Mouse (Mus musculus): ENCODE data around the gene Epb41l2. TPM values are rescaled to one million over a fixed set of nuclear protein-coding genes. Genes with fewer than 3 reads are reported as not detected.

Gene Epb41l2
- polyA plus RNA-seq, 1 experiment, result 37.9 TPM

DNA sequence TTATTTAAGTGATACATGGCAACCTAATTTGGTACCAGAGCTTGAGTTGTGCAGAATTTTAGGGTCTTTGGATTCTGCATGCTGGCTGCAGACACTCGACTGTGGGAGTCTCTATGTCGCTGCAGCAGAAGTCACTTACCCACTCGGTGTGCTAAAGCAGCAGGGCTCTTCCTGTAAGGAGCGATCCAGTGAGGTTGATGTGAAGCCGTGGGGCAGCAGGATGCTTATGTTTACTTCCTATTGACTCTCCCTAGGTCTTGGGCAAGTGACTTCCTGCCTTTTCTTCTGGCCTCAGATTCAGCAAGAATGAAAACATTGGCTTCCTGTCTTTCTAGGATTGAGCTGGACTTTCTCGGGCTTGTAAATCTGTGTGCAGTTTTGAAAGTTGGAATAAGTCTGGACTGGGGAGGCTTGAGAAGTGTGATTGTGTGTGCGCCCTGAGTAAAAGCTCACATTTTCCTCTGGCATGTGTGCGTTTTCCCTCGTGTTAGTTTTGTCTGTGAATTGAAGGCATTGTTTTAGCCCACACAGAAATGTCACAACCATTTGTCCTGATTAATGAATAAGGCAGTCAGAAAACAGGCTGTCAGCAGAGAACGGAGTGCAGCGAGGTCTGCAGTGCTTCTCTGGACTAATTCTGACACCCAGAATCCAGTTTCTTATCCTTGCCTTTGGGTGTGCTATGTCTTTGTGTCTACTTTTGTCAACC is 89.9 kb downstream of the Epb41l2 start:
- no peak for TF ChIP-seq CEBPB (IDR thresholded peaks at IDR 0.05; ENCODE audit: low read depth)
- no peak for TF ChIP-seq MYOD1 (IDR thresholded peaks at IDR 0.05; ENCODE audit: control insufficient read depth, insufficient read length, low read depth)
- TF ChIP-seq MAX (IDR thresholded peaks at IDR 0.05), result no peak
- no peak for TF ChIP-seq MYOG (IDR thresholded peaks at IDR 0.05; ENCODE audit: control insufficient read depth, extremely low read depth, insufficient read length)
- no peak for TF ChIP-seq CTCF (IDR thresholded peaks at IDR 0.05; ENCODE audit: control insufficient read depth, insufficient read depth, insufficient read length)
- TF ChIP-seq USF1 (IDR thresholded peaks at IDR 0.05; ENCODE audit: low read depth), result no peak
- no peak for TF ChIP-seq FOSL1 (IDR thresholded peaks at IDR 0.05; ENCODE audit: insufficient read depth, low read length, poor library complexity, severe bottlenecking)

DNA sequence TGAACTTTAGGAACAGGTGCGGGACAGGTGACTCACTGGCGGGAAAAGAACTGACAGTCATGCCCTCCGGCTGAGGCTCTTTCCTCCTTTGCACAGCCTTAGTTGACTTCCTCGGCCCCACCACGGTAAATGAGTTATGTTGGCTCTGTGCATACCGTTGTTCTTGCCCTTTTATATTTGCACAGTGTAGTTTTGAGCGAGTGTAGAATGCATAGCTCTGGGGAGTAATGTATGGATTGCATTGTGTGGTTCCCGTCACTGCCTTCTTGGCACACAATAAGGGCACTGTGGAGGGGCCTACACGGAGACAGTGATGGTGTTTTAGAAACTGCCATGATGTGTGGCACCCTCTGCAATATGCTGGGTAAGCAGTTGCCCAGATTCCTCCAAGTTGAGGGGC is 93.6 kb downstream of the Epb41l2 start:
- H3K27me3 ChIP-seq (ENCODE audit: control insufficient read depth, insufficient read depth, insufficient read length), result no peaks in the 10 kb centered on the region
- H3K36me3 ChIP-seq (ENCODE audit: control insufficient read depth, insufficient read depth), result peaks cover 37% of the 10 kb centered on the region
- TF ChIP-seq CEBPB (IDR thresholded peaks at IDR 0.05; ENCODE audit: low read depth) (no peak), MYOG (IDR thresholded peaks at IDR 0.05; ENCODE audit: control insufficient read depth, extremely low read depth, insufficient read length) (no peak), USF1 (IDR thresholded peaks at IDR 0.05; ENCODE audit: low read depth) (no peak), FOSL1 (IDR thresholded peaks at IDR 0.05; ENCODE audit: insufficient read depth, low read length, poor library complexity, severe bottlenecking) (no peak), MYOD1 (IDR thresholded peaks at IDR 0.05; ENCODE audit: control insufficient read depth, insufficient read length, low read depth) (no peak), CTCF (IDR thresholded peaks at IDR 0.05; ENCODE audit: control insufficient read depth, insufficient read depth, insufficient read length) (no peak)
- no peak overlapping the region for H3ac ChIP-seq (ENCODE audit: control insufficient read depth, insufficient read length, low read depth)
- H3K79me3 ChIP-seq (ENCODE audit: low read depth), result peaks cover 19% of the 10 kb centered on the region
- peaks cover 62% of the 10 kb centered on the region for H3K79me2 ChIP-seq (ENCODE audit: control insufficient read depth, insufficient read depth)
- H3K4me3 ChIP-seq (ENCODE audit: insufficient read depth, poor library complexity, severe bottlenecking), result no peak overlapping the region

More for the DNA sequence above, 89.9 kb downstream of the Epb41l2 start:
- Histone ChIP-seq H3ac (ENCODE audit: control insufficient read depth, insufficient read length, low read depth) (no peak overlapping the region), H3K4me3 (ENCODE audit: insufficient read depth, poor library complexity, severe bottlenecking) (no peak overlapping the region), H3K36me3 (ENCODE audit: control insufficient read depth, insufficient read depth) (peaks cover 54% of the 10 kb centered on the region), H3K27me3 (ENCODE audit: control insufficient read depth, insufficient read depth, insufficient read length) (no peaks in the 10 kb centered on the region), H3K79me3 (ENCODE audit: low read depth) (peaks cover 24% of the 10 kb centered on the region), H3K79me2 (ENCODE audit: control insufficient read depth, insufficient read depth) (peaks cover 82% of the 10 kb centered on the region)

DNA sequence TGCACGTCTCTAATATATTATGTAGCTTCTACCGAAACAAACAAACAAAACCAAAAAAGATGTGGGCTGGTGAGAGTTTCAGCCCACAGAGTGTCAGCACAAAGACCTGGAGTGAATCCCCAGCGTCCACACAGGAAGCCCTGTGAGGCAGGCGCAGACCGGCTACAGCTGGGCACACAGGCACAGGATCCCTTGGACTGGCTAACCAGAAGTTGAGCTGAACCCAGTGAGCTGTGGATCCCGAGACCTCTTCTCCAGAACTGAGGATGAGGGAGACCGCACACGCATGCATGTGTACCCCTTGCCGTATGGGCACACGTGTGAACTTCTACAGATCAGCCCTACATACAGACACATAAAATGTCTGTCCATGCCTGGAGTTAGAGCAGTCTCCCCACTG is 94.2 kb downstream of the Epb41l2 start:
- Histone ChIP-seq H3K4me3 (ENCODE audit: insufficient read depth, poor library complexity, severe bottlenecking) (no peak overlapping the region), H3ac (ENCODE audit: control insufficient read depth, insufficient read length, low read depth) (no peak overlapping the region), H3K79me3 (ENCODE audit: low read depth) (peaks cover 19% of the 10 kb centered on the region), H3K36me3 (ENCODE audit: control insufficient read depth, insufficient read depth) (peaks cover 36% of the 10 kb centered on the region), H3K27me3 (ENCODE audit: control insufficient read depth, insufficient read depth, insufficient read length) (no peaks in the 10 kb centered on the region), H3K79me2 (ENCODE audit: control insufficient read depth, insufficient read depth) (peaks cover 56% of the 10 kb centered on the region)
- TF ChIP-seq FOSL1 (IDR thresholded peaks at IDR 0.05; ENCODE audit: insufficient read depth, low read length, poor library complexity, severe bottlenecking) (no peak), CTCF (IDR thresholded peaks at IDR 0.05; ENCODE audit: control insufficient read depth, insufficient read depth, insufficient read length) (no peak), USF1 (IDR thresholded peaks at IDR 0.05; ENCODE audit: low read depth) (no peak), CEBPB (IDR thresholded peaks at IDR 0.05; ENCODE audit: low read depth) (no peak), MYOD1 (IDR thresholded peaks at IDR 0.05; ENCODE audit: control insufficient read depth, insufficient read length, low read depth) (no peak), MYOG (IDR thresholded peaks at IDR 0.05; ENCODE audit: control insufficient read depth, extremely low read depth, insufficient read length) (no peak)

DNA sequence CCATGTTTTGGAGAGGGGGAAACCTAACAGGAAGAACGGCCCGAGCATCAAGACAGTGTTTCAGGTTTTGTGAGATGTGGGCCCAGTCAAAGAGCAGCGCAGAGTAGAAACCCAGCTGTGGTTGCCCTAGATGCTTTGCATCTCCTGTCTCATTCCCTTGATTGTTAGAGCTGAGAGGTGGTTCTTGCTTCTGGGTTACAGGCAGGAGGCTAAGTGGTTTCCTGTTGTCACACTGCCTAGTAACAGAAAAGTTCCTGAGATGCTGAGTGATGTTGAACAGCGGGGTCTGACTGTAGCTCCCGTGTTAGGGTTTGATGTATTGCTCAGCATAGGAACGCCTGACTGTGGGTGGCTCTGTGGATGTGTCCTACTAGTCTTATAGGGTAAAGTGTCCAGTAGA is 97.5 kb downstream of the Epb41l2 start:
- Histone ChIP-seq H3K36me3 (ENCODE audit: control insufficient read depth, insufficient read depth) (peaks cover 46% of the 10 kb centered on the region), H3ac (ENCODE audit: control insufficient read depth, insufficient read length, low read depth) (no peak overlapping the region), H3K27me3 (ENCODE audit: control insufficient read depth, insufficient read depth, insufficient read length) (no peaks in the 10 kb centered on the region), H3K79me2 (ENCODE audit: control insufficient read depth, insufficient read depth) (peaks cover 52% of the 10 kb centered on the region), H3K4me3 (ENCODE audit: insufficient read depth, poor library complexity, severe bottlenecking) (no peak overlapping the region), H3K79me3 (ENCODE audit: low read depth) (peaks cover 4% of the 10 kb centered on the region)
- no peak for TF ChIP-seq MAX (IDR thresholded peaks at IDR 0.05)
- TF ChIP-seq USF1 (IDR thresholded peaks at IDR 0.05; ENCODE audit: low read depth), result no peak
- TF ChIP-seq CTCF (IDR thresholded peaks at IDR 0.05; ENCODE audit: control insufficient read depth, insufficient read depth, insufficient read length), result no peak
- no peak for TF ChIP-seq FOSL1 (IDR thresholded peaks at IDR 0.05; ENCODE audit: insufficient read depth, low read length, poor library complexity, severe bottlenecking)
- no peak for TF ChIP-seq MYOD1 (IDR thresholded peaks at IDR 0.05; ENCODE audit: control insufficient read depth, insufficient read length, low read depth)
- no peak for TF ChIP-seq CEBPB (IDR thresholded peaks at IDR 0.05; ENCODE audit: low read depth)

DNA sequence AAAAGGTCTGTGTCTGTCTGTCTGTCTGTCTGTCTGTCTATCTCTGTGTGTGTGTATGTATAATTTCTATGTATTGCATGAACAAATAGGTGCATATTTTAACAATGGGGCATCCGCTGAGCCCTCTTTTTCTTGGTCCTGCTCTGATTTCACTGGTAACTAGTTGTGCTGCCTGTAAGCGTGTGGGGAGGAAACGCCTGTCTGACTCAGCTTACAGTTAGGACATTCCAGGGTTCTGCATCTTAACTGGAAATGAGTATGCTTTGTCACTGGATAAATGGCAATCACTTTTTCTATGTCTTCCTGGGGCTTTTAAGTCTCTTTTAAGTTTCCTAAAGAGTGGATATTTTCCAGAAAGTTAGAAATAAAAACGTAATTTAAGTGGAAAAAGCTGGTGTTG is 98.4 kb downstream of the Epb41l2 start:
- Histone ChIP-seq H3K27me3 (ENCODE audit: control insufficient read depth, insufficient read depth, insufficient read length) (no peaks in the 10 kb centered on the region), H3ac (ENCODE audit: control insufficient read depth, insufficient read length, low read depth) (no peak overlapping the region), H3K79me3 (ENCODE audit: low read depth) (peaks cover 4% of the 10 kb centered on the region), H3K4me3 (ENCODE audit: insufficient read depth, poor library complexity, severe bottlenecking) (no peak overlapping the region), H3K79me2 (ENCODE audit: control insufficient read depth, insufficient read depth) (peaks cover 59% of the 10 kb centered on the region), H3K36me3 (ENCODE audit: control insufficient read depth, insufficient read depth) (peaks cover 55% of the 10 kb centered on the region)
- TF ChIP-seq CEBPB (IDR thresholded peaks at IDR 0.05; ENCODE audit: low read depth) (no peak), MYOG (IDR thresholded peaks at IDR 0.05; ENCODE audit: control insufficient read depth, extremely low read depth, insufficient read length) (no peak), MYOD1 (IDR thresholded peaks at IDR 0.05; ENCODE audit: control insufficient read depth, insufficient read length, low read depth) (no peak), CTCF (IDR thresholded peaks at IDR 0.05; ENCODE audit: control insufficient read depth, insufficient read depth, insufficient read length) (no peak), FOSL1 (IDR thresholded peaks at IDR 0.05; ENCODE audit: insufficient read depth, low read length, poor library complexity, severe bottlenecking) (no peak), MAX (IDR thresholded peaks at IDR 0.05) (no peak)

Data from C2C12 (cell line).